Mouse (Mus musculus): ENCODE results near the gene Prkd3. TPM values are rescaled to one million over a fixed set of nuclear protein-coding genes. Genes with fewer than 3 reads are reported as not detected.

The Prkd3 gene
- polyA plus RNA-seq, 1 experiment from 2014 or later: 56.8 TPM

GRCm38 (mm10) chr17:78935857-78936256 is 84.8 kb downstream of the Prkd3 start:
- Histone ChIP-seq H3K36me3 (peaks cover 53% of the 10 kb centered on the region), H3K27me3 (no peaks in the 10 kb centered on the region), H3K9me3 (no peaks in the 10 kb centered on the region), H3K4me1 (replicated peaks) (peaks cover 14% of the 10 kb centered on the region), H3K4me2 (peak overlapping the region; percentile 72), H3K9ac (replicated peaks) (peak overlapping the region; percentile 79), H3K27ac (no peak overlapping the region), H3K4me3 (replicated peaks) (peak overlapping the region; percentile 74)
- ATAC-seq (ENCODE audit: insufficient number of reproducible peaks, insufficient read depth, low FRiP score, low TSS enrichment, low read depth): no peak
- WGBS: 80% methylated on average over 2 of the region's 2 CpGs

DNA sequence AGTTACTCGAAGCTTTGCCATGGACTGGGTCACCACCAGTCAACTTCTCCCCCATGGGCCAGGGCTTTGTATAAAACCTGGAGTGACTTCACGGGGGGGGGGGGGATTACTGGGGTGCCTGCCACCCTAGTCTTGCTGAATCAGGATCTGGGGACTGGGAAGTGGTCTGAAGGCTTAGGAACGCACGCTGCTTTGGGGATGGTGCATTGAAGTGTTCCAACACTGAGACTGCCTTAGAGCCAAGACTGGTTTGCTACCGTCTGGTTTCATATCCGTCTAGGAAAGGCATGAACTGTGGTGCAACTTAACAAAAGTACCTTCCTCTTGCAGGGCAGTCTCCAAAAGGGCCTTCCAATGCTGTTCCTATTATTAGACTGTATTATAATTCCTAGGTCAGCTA is 102.9 kb downstream of the Prkd3 start:
- Histone ChIP-seq H3K9me3 (no peaks in the 10 kb centered on the region), H3K27me3 (no peaks in the 10 kb centered on the region), H3K4me2 (peak overlapping the region; percentile 70), H3K4me3 (replicated peaks) (peak overlapping the region; percentile 7; the same call in 1 of the 2 replicates), H3K4me1 (replicated peaks) (peaks cover 8% of the 10 kb centered on the region; the same call in 1 of the 2 replicates), H3K27ac (no peak overlapping the region), H3K9ac (replicated peaks) (0 out of 2 replicates have a peak overlapping the region, but pooled peaks have one; percentile 23), H3K36me3 (peaks cover 39% of the 10 kb centered on the region)
- ATAC-seq (ENCODE audit: insufficient number of reproducible peaks, insufficient read depth, low FRiP score, low TSS enrichment, low read depth): no peak
- WGBS: 54% methylated on average over 6 of the region's 6 CpGs

DNA sequence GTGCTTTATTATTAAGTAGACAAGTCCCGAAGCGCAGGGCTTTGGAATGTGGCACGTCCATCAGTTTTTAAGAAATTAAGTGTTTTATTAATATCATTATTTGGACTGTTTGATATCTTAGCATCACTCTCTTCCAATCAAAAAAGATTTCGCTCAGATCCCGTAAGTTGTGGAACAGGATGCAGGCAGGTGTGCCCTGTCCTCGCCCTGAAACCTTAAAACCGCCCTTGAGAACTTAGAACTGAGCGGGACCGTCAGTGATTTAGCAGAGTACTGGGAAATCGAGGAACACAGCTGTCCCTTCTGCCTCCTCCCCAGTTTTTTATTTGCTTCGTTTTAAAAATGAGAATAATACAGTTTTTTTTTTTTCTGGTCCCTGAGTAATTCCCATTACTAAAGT is 103.7 kb downstream of the Prkd3 start:
- H3K27me3 ChIP-seq: no peaks in the 10 kb centered on the region
- H3K36me3 ChIP-seq: peaks cover 31% of the 10 kb centered on the region
- peak overlapping the region; percentile 70 for H3K4me2 ChIP-seq
- peak overlapping the region; percentile 90 for H3K27ac ChIP-seq
- WGBS: 4% methylated on average over 11 of the region's 11 CpGs
- H3K4me3 ChIP-seq (replicated peaks): peak overlapping the region; percentile 68
- H3K9ac ChIP-seq (replicated peaks): peak overlapping the region; percentile 74
- H3K9me3 ChIP-seq: no peaks in the 10 kb centered on the region
- peaks cover 8% of the 10 kb centered on the region; the same call in 1 of the 2 replicates for H3K4me1 ChIP-seq (replicated peaks)
- ATAC-seq (ENCODE audit: insufficient number of reproducible peaks, insufficient read depth, low FRiP score, low TSS enrichment, low read depth): no peak

- Histone ChIP-seq H3K9ac (replicated peaks) (peak within 1 kb of the TSS; percentile 74), H3K4me3 (replicated peaks) (peak within 1 kb of the TSS; percentile 68), H3K27me3 (no peaks in the 10 kb centered on the region), H3K4me2 (peak within 1 kb of the TSS; percentile 70), H3K9me3 (no peaks in the 10 kb centered on the region), H3K27ac (peak within 1 kb of the TSS; percentile 90), H3K4me1 (replicated peaks) (peaks cover 8% of the 10 kb centered on the region; the same call in 1 of the 2 replicates), H3K36me3 (peaks cover 26% of the 10 kb centered on the region)
- under 1% methylated on average over 37 of the region's 37 CpGs for WGBS
- peak; percentile 94 for ATAC-seq (ENCODE audit: insufficient number of reproducible peaks, insufficient read depth, low FRiP score, low TSS enrichment, low read depth)
These were observed 104.2 kb downstream of the Prkd3 start, which contains the start of gene Cebpzos for GRCm38 (mm10) chr17:78916369-78916813. TSS of gene Cebpzos (plus strand) at chr17:78916500.

- peak; percentile 0; the same call in 1 of the 2 replicates for ATAC-seq (ENCODE audit: insufficient number of reproducible peaks, insufficient read depth, low FRiP score, low TSS enrichment, low read depth)
- Histone ChIP-seq H3K27ac (peak overlapping the region; percentile 90), H3K9ac (replicated peaks) (peak overlapping the region; percentile 74; the same call in 1 of the 2 replicates), H3K4me1 (replicated peaks) (peaks cover 8% of the 10 kb centered on the region; the same call in 1 of the 2 replicates), H3K4me3 (replicated peaks) (peak overlapping the region; percentile 68), H3K27me3 (no peaks in the 10 kb centered on the region), H3K4me2 (peak overlapping the region; percentile 70), H3K9me3 (no peaks in the 10 kb centered on the region), H3K36me3 (peaks cover 21% of the 10 kb centered on the region)
- 56% methylated on average over 6 of the region's 6 CpGs for WGBS
These were observed 104.8 kb downstream of the Prkd3 start for GRCm38 (mm10) chr17:78915772-78916171.

DNA sequence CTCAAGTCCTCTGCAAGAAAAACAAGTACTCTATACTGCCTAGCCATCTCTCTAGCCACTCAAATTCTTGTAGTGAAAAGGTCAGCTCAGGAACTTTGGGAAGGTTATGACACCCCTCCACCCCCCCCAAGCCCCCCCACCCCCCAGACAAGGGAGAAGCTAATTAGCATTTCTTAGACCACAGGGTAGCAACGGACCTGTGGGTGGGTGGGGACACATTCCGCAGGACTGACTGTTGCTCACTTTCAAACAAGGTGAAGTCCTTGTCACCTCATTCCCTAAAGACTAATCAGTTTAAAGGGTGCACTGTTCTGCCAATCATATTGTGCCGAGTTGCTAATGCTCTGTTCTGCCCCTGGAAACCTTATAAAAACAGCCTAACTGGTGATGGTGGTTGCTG is 106.7 kb downstream of the Prkd3 start:
- H3K27ac ChIP-seq: no peak overlapping the region
- no peaks in the 10 kb centered on the region for H3K9me3 ChIP-seq
- ATAC-seq (ENCODE audit: insufficient number of reproducible peaks, insufficient read depth, low FRiP score, low TSS enrichment, low read depth): no peak
- no peak overlapping the region for H3K4me3 ChIP-seq (replicated peaks)
- H3K9ac ChIP-seq (replicated peaks): no peak overlapping the region
- WGBS: 72% methylated on average over 3 of the region's 3 CpGs
- peaks cover 8% of the 10 kb centered on the region; the same call in 1 of the 2 replicates for H3K4me1 ChIP-seq (replicated peaks)
- peaks cover 5% of the 10 kb centered on the region; the same call in 1 of the 2 replicates for H3K36me3 ChIP-seq
- H3K27me3 ChIP-seq: no peaks in the 10 kb centered on the region
- no peak overlapping the region for H3K4me2 ChIP-seq

DNA sequence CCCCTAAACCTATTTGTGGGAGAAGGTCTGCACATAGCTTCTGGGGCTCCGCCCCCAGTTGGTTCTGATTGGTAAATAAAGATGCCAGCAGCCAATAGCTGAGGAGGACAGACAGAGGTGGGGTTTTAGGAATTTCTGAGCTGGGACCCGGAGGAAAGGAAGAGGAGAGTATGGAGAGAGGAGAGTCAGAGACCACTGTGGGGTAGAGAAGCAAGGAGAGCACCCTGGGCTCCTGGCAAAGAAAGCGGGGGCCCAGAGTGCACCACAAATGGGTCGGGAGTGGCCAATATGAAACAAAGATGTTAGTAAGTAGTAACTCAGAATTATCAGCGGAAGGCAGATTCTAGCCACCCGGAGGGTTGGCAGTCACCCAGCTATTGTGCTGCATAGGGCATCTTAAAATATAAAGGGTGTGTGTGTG is 107.7 kb downstream of the Prkd3 start:
- Histone ChIP-seq H3K27me3 (no peaks in the 10 kb centered on the region), H3K4me3 (replicated peaks) (peak overlapping the region; percentile 29), H3K36me3 (no peaks in the 10 kb centered on the region), H3K9me3 (no peaks in the 10 kb centered on the region), H3K27ac (no peak overlapping the region), H3K4me1 (replicated peaks) (peaks cover 8% of the 10 kb centered on the region; the same call in 1 of the 2 replicates), H3K4me2 (peak overlapping the region; percentile 48), H3K9ac (replicated peaks) (no peak overlapping the region)
- 36% methylated on average over 6 of the region's 6 CpGs for WGBS
- ATAC-seq (ENCODE audit: insufficient number of reproducible peaks, insufficient read depth, low FRiP score, low TSS enrichment, low read depth): no peak

GRCm38 (mm10) chr17:78909374-78909773 is 111.2 kb downstream of the Prkd3 start:
- Histone ChIP-seq H3K36me3 (no peaks in the 10 kb centered on the region), H3K4me3 (replicated peaks) (no peak overlapping the region), H3K4me1 (replicated peaks) (no peaks in the 10 kb centered on the region), H3K4me2 (no peak overlapping the region), H3K9me3 (no peaks in the 10 kb centered on the region), H3K9ac (replicated peaks) (no peak overlapping the region), H3K27me3 (no peaks in the 10 kb centered on the region), H3K27ac (no peak overlapping the region)
- no peak for ATAC-seq (ENCODE audit: insufficient number of reproducible peaks, insufficient read depth, low FRiP score, low TSS enrichment, low read depth)
- 80% methylated on average over 2 of the region's 2 CpGs for WGBS

GRCm38 (mm10) chr17:78906892-78907291 is 113.7 kb downstream of the Prkd3 start, which contains the start of gene Sult6b1:
TSS of gene Sult6b1 (minus strand) at chr17:78906992.
- Histone ChIP-seq H3K27me3 (no peaks in the 10 kb centered on the region), H3K4me2 (no peak within 1 kb of the TSS), H3K27ac (no peak within 1 kb of the TSS), H3K4me1 (replicated peaks) (no peaks in the 10 kb centered on the region), H3K9me3 (no peaks in the 10 kb centered on the region), H3K9ac (replicated peaks) (no peak within 1 kb of the TSS), H3K4me3 (replicated peaks) (no peak within 1 kb of the TSS), H3K36me3 (no peaks in the 10 kb centered on the region)
- no peak for ATAC-seq (ENCODE audit: insufficient number of reproducible peaks, insufficient read depth, low FRiP score, low TSS enrichment, low read depth)
- WGBS: 83% methylated on average over 5 of the region's 5 CpGs

DNA sequence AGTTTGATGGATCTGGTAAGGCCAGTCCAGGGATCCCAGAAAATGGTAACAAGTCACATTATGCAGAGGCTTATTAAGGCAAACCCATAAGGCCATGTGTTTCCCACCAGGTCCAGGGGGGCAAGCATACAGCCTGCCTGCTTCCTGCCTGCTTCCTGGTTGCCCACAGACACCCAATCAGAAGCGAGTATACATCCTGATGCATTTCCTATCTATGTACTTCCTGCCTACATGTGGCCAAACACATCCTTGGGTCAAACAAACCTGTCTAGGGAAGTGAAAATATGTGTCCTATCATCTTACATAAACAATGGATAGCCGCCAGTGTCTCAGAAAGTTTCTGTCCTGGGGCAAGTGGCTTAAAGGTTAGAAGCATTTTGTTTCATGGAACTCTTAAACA is 117.5 kb downstream of the Prkd3 start:
- WGBS: 84% methylated on average over 2 of the region's 2 CpGs
- no peak overlapping the region for H3K4me2 ChIP-seq
- no peak overlapping the region for H3K27ac ChIP-seq
- H3K4me3 ChIP-seq (replicated peaks): no peak overlapping the region
- no peaks in the 10 kb centered on the region for H3K9me3 ChIP-seq
- no peak overlapping the region for H3K9ac ChIP-seq (replicated peaks)
- H3K27me3 ChIP-seq: no peaks in the 10 kb centered on the region
- H3K4me1 ChIP-seq (replicated peaks): no peaks in the 10 kb centered on the region
- no peaks in the 10 kb centered on the region for H3K36me3 ChIP-seq
- ATAC-seq (ENCODE audit: insufficient number of reproducible peaks, insufficient read depth, low FRiP score, low TSS enrichment, low read depth): no peak

All from limb, embryonic 12.5 days (tissue).